Mouse (Mus musculus): ENCODE data around the gene Bub3. TPM values are rescaled to one million over a fixed set of nuclear protein-coding genes. Genes with fewer than 3 reads are reported as not detected.

Gene Bub3
- 52.4 and 71.6 TPM in 2 replicates for polyA plus RNA-seq (2012; rRNA removed)

DNA sequence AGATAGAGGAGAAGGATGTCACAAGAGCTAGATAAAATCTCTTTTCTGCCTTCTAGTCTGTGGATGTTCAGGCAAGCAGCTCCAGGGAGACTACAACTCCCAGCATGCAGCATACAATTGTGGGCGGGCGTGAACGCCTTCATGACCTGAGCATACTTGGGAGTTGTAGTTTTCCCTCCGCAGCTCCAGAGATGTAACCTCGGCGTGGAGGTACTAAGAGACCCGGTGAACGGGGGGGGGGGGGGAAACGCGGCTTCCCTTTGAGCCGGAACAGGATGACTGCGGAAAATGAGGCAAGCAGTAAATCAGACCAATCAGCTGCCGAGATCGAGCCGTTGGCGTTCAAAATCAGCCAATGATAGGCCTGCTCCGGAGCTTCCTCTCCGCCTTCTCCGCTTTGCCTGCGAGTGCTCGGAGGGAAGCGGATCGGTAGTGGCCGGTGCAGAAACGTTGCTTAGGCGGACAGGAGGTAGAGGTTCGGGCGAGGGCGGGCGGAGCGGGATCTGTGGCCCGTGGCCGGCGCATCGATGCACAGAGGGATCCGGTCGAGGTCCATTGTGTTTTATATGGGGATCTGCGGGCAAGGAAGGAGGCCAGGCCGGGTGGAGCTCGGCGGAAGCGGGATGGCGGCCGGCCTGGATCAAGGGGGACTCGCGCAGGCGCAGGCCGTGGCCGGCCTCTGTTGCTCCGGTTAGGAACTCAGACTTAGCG is at the start of gene Bub3:
TSS of gene Bub3 (plus strand) at position 237 of the 711 bp plus-strand sequence.
- DNase-seq: peak; percentile 86
- Histone ChIP-seq H3K4me1 (ENCODE audit: control insufficient read depth, insufficient read depth, low read length) (peaks cover 8% of the 10 kb centered on the region), H3K4me3 (replicated peaks; ENCODE audit: extremely low read depth, low read depth, low read length) (peak within 1 kb of the TSS; percentile 81)
- WGBS: under 1% methylated on average over 47 of the region's 51 CpGs
- peak; percentile 96 for TF ChIP-seq POLR2A (IDR thresholded peaks at IDR 0.05; ENCODE audit: borderline replicate concordance, extremely low read depth, low read depth, low read length)
- no peak for TF ChIP-seq CTCF (IDR thresholded peaks at IDR 0.05; ENCODE audit: insufficient read depth, low read length)

DNA sequence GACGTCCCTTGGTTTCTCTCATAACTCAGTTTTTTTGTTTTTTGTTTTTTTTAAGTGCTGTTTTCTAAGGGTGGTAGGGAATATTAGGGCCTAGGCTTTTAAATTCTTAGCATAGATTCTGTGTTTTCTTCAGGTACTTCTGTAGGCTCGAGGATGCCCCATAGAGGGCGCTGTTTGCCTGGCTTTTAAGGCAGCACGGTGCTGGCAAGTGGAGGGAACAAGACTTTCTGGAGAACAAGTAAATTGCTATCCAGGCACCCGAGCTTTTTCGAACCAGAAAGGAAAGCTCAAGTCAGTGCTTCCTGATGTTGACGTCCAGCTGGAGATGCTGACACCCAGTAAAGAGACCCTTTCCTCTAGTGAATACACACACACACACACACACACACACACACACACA is 20.0 kb upstream of the Bub3 start:
- peaks cover 6% of the 10 kb centered on the region; the same call in 1 of the 2 replicates for H3K4me1 ChIP-seq (ENCODE audit: control insufficient read depth, insufficient read depth, low read length)
- H3K4me3 ChIP-seq (replicated peaks; ENCODE audit: extremely low read depth, low read depth, low read length): no peak overlapping the region
- WGBS: 2% methylated on average over 7 of the region's 7 CpGs
- DNase-seq: peak; percentile 73
- peak; percentile 81 for TF ChIP-seq CTCF (IDR thresholded peaks at IDR 0.05; ENCODE audit: insufficient read depth, low read length)
- TF ChIP-seq POLR2A (IDR thresholded peaks at IDR 0.05; ENCODE audit: borderline replicate concordance, extremely low read depth, low read depth, low read length): no peak

DNA sequence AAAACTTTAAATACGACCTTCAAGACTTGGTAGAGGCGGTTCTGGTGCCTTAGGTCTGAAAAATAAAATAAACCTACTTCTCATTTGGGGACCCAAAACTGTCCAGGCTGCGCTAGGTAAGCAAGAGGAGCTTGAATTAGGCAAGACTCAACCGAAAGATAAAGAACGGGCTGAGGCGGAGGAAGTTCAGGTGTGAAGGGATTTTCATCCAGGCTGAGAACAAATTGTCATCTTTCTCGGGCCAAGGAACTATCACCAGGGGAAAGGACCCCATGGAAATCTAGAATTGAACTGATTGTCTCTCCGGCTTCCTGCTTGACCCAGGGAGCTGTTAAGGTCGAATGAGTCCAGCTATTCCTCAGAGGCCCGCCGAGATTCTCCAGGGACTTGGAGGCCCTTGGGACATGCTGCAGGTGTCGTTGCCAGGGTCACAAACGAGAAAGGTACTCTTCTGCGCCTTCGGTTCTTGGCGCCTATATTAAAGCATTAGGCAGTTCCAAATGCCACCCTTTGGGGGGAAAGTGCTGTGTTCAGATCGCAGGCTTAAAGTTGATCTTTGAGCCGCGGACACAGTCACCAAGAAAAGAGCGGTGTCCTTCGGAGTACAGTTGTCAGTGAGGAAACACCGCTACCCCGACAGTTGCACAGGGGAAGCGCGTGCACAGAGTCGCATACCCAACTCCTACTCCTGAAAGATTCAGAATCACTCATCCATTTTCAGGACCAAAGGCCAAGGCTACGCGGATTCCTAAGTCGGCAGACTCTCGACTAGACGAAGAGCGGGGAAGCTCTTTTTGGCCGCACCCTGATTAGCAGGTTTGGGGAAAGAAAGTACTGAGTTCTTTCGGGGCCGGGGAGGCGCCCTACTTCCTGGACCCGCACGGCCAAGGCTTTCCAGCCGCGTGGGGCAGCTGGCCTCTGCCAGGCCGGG is 18.6 kb upstream of the Bub3 start:
- no peak overlapping the region for H3K4me3 ChIP-seq (replicated peaks; ENCODE audit: extremely low read depth, low read depth, low read length)
- 3% methylated on average over 41 of the region's 41 CpGs for WGBS
- no peak for DNase-seq
- TF ChIP-seq CTCF (IDR thresholded peaks at IDR 0.05; ENCODE audit: insufficient read depth, low read length): no peak
- no peak for TF ChIP-seq POLR2A (IDR thresholded peaks at IDR 0.05; ENCODE audit: borderline replicate concordance, extremely low read depth, low read depth, low read length)
- H3K4me1 ChIP-seq (ENCODE audit: control insufficient read depth, insufficient read depth, low read length): peaks cover 6% of the 10 kb centered on the region; the same call in 1 of the 2 replicates

DNA sequence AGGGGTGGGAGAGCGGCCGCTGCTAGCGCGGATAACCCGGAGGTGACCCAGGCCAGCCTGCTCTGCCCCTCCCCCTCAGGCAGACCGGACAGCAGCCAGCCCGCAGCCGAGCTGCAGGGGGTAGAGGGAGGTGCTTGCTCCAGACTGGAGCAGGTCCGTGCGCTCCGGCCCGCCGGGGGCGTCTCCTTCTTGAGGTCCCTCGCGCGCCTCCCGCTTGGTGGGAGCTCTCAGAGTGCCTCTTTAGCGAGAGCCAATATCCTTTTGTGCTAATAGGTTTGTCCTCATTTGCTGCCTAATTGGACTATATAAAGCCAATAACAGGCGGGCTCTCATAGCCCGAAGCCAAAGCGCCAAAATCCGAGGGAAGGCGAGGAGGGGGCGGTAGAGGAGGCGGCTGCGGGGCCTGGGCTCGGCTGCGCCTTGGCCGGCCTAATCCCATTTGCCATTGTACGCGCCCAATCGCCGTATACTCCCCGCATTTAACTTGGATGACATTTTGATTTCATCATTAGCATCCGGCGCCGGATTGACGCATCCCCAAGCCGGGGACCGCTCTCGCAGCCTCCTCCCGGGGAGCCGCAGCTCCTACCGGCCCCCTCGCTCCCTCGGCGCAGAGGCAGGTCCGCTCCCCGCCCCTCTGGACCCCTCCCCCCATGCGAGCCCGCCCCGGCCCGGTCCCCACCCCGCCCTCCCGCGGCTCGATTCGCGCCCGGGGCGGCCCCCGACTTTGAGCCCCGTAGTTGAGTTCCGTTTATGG is 17.7 kb upstream of the Bub3 start, which contains the start of gene Hmx3:
TSS of gene Hmx3 (plus strand) at position 753 of the 757 bp plus-strand sequence.
- WGBS: under 1% methylated on average over 65 of the region's 65 CpGs
- no peak for TF ChIP-seq CTCF (IDR thresholded peaks at IDR 0.05; ENCODE audit: insufficient read depth, low read length)
- no peak for TF ChIP-seq POLR2A (IDR thresholded peaks at IDR 0.05; ENCODE audit: borderline replicate concordance, extremely low read depth, low read depth, low read length)
- no peak for DNase-seq
- H3K4me3 ChIP-seq (replicated peaks; ENCODE audit: extremely low read depth, low read depth, low read length): peak within 1 kb of the TSS; percentile 21
- peaks cover 6% of the 10 kb centered on the region; the same call in 1 of the 2 replicates for H3K4me1 ChIP-seq (ENCODE audit: control insufficient read depth, insufficient read depth, low read length)

DNA sequence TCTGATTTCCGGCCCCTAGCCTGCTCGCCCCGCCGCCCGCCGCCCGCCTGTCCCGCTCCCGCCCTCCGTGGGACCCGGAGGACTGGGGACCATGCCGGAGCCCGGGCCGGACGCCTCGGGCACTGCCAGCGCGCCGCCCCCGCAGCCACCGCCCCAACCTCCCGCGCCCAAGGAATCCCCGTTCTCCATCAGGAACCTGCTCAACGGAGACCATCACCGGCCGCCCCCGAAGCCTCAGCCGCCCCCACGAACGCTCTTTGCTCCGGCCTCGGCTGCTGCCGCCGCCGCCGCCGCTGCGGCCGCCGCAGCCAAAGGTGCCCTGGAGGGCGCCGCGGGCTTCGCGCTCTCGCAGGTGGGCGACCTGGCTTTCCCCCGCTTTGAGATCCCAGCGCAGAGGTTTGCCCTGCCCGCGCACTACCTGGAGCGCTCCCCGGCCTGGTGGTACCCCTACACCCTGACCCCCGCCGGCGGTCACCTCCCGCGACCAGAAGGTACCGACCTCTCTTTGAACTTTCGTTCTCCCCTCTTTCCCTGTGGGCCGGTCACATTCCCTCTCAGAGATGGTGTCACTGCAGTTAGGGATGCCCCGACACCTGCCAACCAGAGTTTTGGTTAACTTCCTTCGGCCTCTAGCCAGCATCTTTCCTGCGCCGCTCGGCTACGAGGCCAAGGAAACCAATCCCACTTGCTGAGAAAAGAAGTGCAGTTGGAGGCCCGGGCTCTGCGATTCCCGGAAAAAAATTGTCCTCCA is 17.0 kb upstream of the Bub3 start:
- WGBS: 2% methylated on average over 70 of the region's 71 CpGs
- H3K4me1 ChIP-seq (ENCODE audit: control insufficient read depth, insufficient read depth, low read length): peaks cover 6% of the 10 kb centered on the region; the same call in 1 of the 2 replicates
- DNase-seq: no peak
- peak overlapping the region; percentile 21 for H3K4me3 ChIP-seq (replicated peaks; ENCODE audit: extremely low read depth, low read depth, low read length)
- no peak for TF ChIP-seq CTCF (IDR thresholded peaks at IDR 0.05; ENCODE audit: insufficient read depth, low read length)
- no peak for TF ChIP-seq POLR2A (IDR thresholded peaks at IDR 0.05; ENCODE audit: borderline replicate concordance, extremely low read depth, low read depth, low read length)

DNA sequence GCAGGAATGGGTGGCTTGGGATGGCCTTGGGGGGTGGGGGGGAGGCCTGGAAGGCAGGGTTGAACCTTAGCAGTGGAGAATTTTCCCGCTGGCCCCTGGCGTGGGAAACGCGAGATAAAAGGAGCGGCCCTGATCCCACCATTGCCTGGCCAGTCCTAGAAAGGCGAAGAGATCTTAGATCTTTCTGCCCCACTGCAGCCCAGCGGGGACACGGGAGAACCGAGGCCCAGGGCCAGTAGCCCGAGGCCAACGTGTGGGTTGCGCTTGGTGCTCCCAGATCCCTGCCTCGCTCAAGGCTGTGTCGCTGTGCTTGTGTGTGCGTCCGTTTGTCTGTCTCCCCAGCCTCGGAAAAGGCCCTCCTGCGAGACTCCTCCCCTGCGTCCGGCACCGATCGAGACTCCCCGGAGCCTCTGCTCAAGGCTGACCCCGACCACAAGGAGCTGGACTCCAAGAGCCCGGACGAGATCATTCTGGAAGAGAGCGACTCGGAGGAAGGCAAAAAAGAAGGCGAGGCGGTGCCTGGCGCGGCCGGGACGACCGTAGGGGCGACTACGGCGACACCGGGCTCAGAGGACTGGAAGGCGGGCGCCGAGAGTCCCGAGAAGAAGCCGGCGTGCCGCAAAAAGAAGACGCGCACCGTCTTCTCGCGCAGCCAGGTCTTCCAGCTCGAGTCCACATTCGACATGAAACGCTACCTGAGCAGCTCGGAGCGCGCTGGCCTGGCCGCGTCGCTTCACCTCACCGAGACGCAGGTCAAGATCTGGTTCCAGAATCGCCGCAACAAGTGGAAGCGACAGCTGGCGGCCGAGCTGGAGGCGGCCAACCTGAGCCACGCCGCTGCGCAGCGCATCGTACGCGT is 16.2 kb upstream of the Bub3 start:
- no peak overlapping the region for H3K4me3 ChIP-seq (replicated peaks; ENCODE audit: extremely low read depth, low read depth, low read length)
- 3% methylated on average over 75 of the region's 75 CpGs for WGBS
- no peak for TF ChIP-seq CTCF (IDR thresholded peaks at IDR 0.05; ENCODE audit: insufficient read depth, low read length)
- no peak for TF ChIP-seq POLR2A (IDR thresholded peaks at IDR 0.05; ENCODE audit: borderline replicate concordance, extremely low read depth, low read depth, low read length)
- H3K4me1 ChIP-seq (ENCODE audit: control insufficient read depth, insufficient read depth, low read length): peaks cover 6% of the 10 kb centered on the region; the same call in 1 of the 2 replicates
- no peak for DNase-seq

DNA sequence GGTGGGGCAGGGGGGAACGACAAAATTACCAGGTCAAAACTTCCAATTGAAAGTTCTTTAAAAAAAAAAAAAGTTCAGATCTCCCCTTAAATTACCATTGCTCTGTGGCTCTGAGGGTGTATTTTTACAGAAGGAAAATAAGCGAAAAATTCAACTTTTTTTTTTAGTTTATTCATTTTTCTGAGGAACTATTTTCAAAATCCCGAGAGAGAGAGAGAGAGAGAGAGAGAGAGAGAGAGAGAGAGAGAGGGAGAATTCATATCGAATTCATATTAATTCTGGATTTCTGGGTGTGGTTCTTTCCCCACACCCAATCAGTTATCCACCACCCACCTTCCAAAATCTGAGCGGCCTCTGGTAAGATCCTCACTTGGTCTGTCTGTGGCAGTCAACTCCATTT is 15.2 kb upstream of the Bub3 start:
- TF ChIP-seq POLR2A (IDR thresholded peaks at IDR 0.05; ENCODE audit: borderline replicate concordance, extremely low read depth, low read depth, low read length) (no peak), CTCF (IDR thresholded peaks at IDR 0.05; ENCODE audit: insufficient read depth, low read length) (no peak)
- H3K4me3 ChIP-seq (replicated peaks; ENCODE audit: extremely low read depth, low read depth, low read length): no peak overlapping the region
- 2% methylated on average over 5 of the region's 5 CpGs for WGBS
- no peak for DNase-seq
- peaks cover 6% of the 10 kb centered on the region; the same call in 1 of the 2 replicates for H3K4me1 ChIP-seq (ENCODE audit: control insufficient read depth, insufficient read depth, low read length)

All from lung, adult 2 months (tissue).